Mouse (Mus musculus): Measurements from ENCODE around the gene Olfr787.

Gene Olfr787

DNA sequence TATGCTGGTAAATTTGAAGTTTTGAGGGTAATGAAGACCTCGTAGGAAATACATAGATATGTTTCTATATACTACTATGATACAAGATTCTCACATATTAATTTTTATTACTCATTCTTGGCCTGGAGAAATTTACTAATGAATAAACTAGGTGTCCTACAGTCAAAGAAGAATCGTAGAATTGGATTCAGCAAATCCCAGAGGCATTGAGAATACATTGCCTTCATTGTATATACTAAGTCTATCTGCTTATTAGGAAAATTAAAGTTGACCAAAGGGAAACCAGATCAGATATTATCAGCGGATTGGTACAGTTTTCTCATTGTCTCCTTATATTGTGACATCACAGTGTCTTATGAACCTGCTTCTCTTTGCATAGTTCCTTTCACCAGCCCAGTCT is at the start of gene Olfr787:
TSS of gene Olfr787 (plus strand) at position 301 of the 400 bp plus-strand sequence.
- DNase-seq = no peak

DNA sequence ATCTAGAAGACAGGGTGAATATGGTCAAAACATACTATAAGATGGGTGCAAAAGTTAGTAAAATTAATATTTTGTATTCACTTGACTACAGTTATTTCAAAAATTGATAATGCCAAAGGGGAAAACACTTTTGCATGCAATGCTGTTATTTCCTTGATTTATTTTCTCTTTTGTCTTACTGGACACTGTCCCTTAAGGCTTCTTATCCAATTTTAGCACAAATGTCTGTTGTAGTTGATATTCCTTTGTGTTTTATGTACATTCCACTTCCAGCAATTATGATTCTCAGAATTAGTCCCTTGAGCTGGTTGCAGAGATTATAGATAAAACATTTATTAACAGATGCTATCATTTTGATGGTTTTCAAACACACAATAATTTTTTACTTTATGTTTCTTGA is 34.7 kb upstream of the Olfr787 start, which contains the start of gene Olfr786:
TSS of gene Olfr786 (plus strand) at position 301 of the 400 bp plus-strand sequence.
- no peak for DNase-seq

DNA sequence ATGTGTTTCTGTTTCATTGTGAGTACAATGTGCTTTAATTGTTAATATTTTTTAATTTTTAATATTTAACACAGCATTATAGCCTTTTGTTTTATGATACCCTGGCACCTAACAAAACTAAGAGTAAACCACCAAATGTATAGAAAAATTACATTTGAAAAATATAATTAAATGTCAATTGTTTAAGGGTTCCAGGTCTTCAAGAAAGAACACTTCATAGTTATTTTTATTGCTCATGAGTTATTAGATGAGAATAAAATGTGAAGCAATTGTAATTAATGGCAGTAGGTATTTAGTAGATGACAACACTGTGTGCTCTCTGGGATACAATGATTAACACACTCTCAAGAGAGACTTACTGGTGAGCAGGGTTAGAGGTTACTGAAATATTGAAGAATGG is 9.0 kb downstream of the Olfr787 start, which contains the start of gene Olfr788:
TSS of gene Olfr788 (plus strand) at position 301 of the 400 bp plus-strand sequence.
- no peak for DNase-seq

DNA sequence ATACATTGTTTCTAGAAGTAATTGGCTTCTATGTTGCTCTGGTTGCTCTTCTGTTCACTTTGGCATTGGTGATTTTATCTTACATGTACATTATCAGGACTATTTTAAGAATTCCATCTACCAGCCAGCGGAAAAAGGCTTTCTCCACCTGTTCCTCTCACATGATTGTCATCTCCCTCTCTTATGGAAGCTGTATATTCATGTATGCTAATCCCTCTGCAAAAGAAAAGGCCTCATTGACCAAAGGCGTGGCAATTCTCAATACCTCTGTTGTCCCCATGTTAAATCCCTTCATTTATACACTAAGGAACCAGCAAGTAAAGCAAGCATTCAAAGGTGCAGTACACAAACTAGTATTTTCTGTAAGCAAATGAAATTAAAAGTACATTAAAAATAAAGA is 11.6 kb downstream of the Olfr787 start:
- DNase-seq = no peak

DNA sequence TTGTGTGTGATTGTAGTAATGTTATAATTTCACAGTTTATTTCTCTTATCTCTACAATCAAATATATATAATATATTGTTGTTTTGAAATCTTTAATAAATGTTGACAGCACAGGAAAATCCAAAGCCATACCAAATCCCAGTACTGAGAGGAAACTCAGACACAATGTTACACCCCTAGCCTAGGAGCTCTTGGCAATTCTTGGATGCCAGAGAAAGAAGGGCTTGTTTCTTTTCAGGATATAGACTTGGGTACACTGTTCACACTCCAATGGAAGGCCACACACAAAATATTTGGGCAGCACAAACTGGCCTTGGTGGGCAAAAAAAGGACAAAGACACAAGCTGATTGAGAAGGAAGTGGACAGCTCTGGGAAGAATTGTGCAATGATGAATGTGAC is 12.1 kb downstream of the Olfr787 start:
- no peak for DNase-seq

DNA sequence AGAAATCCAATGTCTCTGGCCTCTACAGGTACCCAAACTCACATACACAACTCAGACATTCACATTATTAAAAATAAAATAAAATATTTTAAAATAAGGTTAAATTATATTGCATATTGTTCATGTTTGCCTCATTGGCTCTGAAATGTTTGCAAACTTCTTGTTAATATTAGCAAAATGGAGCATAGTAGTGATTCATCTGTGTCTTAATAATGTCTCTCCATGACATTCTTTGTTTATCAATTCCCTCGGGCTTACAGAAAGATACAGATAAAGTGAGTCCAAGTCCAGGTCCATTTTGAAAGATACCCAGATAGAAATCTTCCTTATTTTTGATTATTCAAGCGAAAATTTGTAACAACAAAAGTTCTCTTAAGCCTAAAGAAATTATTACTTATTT is 22.8 kb downstream of the Olfr787 start, which contains the start of gene Olfr789:
TSS of gene Olfr789 (plus strand) at position 301 of the 400 bp plus-strand sequence.
- DNase-seq = no peak

DNA sequence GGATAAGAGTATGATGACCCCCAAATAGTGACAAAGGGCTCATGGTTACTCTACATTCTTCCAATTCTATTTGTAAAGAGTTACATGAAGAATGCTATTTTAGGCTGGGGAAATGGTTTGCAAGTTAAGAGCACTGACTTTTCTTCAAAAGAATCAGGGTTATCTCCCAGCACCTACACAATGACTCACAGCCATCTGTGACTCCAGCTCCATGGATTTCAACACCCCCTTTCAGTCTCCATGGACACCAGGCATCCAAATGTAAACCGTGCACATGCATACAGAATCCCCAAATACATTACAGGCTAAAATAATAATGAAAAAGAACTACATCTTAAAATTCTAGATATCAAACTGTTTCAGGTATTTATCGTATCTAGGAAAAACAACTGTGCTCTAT is 28.4 kb downstream of the Olfr787 start:
- no peak for DNase-seq

DNA sequence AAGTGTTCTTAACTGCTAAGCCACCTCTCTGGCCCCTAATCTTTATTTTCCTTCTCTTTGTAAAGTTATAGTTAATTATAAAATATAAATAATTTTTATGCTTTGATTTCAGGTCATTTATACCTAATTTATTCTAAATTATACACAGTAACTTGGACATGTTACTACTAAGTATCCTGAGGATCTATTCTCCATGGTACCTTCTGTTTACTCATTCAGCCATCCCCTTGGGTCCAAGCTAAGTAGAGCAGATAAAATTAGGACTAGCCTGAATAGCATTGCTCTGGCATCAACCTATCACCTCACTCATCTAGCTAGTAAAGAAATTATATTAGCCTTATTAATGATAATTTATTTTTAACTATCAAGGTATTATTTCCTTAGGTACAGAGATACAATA is 36.5 kb downstream of the Olfr787 start, which contains the start of gene Olfr790:
TSS of gene Olfr790 (plus strand) at position 301 of the 400 bp plus-strand sequence.
- no peak for DNase-seq

All from thymus, postnatal 14 days (tissue).